ENCODE assay signal across 14 mouse cellular contexts in the genomic region with DNA sequence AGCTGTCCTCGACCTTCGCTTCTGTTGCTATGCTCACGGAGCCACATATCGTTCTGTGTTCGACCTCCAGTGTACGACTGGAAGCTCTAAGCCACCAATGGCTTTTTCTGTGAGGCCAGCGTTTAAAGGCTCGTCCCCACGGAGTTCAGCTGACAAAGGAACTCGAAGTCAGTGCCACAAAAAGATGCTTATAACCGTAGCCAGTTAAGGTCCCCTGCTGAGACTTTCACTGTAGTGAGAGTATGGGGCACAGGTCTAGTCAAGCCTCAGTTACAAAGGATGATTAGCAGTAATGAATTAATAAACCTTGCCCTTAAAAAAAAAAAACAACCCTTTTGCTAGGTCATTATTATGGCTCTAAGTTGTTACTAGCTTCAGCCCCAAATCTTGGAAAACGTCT.
"Had no signal": no experiment of that assay in that cellular context is flagged by ENCODE, and none has a peak within 500 bp of the region (broad histone marks: within the 10 kb centered on the region; RNA-seq: fewer than 3 reads in every experiment).

No protein-coding gene starts in this region.

- H3K27me3 ChIP-seq: lung, embryonic 15.5 days; midbrain, embryonic 15.5 days; neural tube, embryonic 12.5 days; stomach, embryonic 15.5 days had no signal

- H3K9ac ChIP-seq: lung, embryonic 15.5 days; midbrain, embryonic 13.5 days; midbrain, embryonic 15.5 days; neural tube, embryonic 12.5 days; stomach, embryonic 15.5 days had no signal

- H3K4me3 ChIP-seq: lung, embryonic 15.5 days; megakaryocyte, embryonic 14.5 days; midbrain, embryonic 13.5 days; midbrain, embryonic 15.5 days; neural tube, embryonic 12.5 days; stomach, embryonic 15.5 days had no signal

- H3K27ac ChIP-seq: macrophage; midbrain, embryonic 13.5 days; midbrain, embryonic 15.5 days; neural tube, embryonic 12.5 days; stomach, embryonic 15.5 days; stomach, postnatal 0 days had no signal

- H3K36me3 ChIP-seq: lung, embryonic 15.5 days; midbrain, embryonic 13.5 days; midbrain, embryonic 15.5 days; neural tube, embryonic 12.5 days; stomach, embryonic 15.5 days had no signal

- ATAC-seq: midbrain, embryonic 13.5 days; midbrain, embryonic 15.5 days had no signal

- DNase-seq: lung, adult 2 months; lung, postnatal 10 days; right cerebral cortex, postnatal 14 days; thymus, adult 2 months; thymus, postnatal 25 days; thymus, postnatal 4 days had no signal
